Mouse (Mus musculus) midbrain, embryonic 13.5 days (tissue): ENCODE data around the gene Sart1. TPM values are rescaled to one million over a fixed set of nuclear protein-coding genes. Genes with fewer than 3 reads are reported as not detected.

Source experiments
- ATAC-seq: fragments of 200-750 bp; cut with Nextera tagmentation; 2 replicates; pipeline ENCODE4 v1.8.0; 2017; ENCODE audit warnings: mild to moderate bottlenecking, moderate TSS enrichment, moderate library complexity
- H3K27ac ChIP-seq: fragments of 300-500 bp; sonication (generic); 2 replicates; pipeline ENCODE4 v1.5.1; 2015; ENCODE audit warnings: inconsistent platforms, mild to moderate bottlenecking, moderate library complexity
- H3K27me3 ChIP-seq: fragments of 300-500 bp; sonication (generic); 2 replicates; pipeline ENCODE4 v1.6.1; 2015; ENCODE audit warnings: mild to moderate bottlenecking, inconsistent platforms
- H3K36me3 ChIP-seq: fragments of 300-500 bp; sonication (generic); 2 replicates; pipeline ENCODE4 v1.6.1; 2015; ENCODE audit warnings: mild to moderate bottlenecking, inconsistent platforms
- H3K4me1 ChIP-seq: fragments of 300-500 bp; sonication (generic); replicated peaks from 2 replicates; pipeline ENCODE4 v1.6.1; 2015; ENCODE audit warnings: inconsistent platforms
- H3K4me2 ChIP-seq: fragments of 300-500 bp; sonication (generic); replicated peaks from 2 replicates; pipeline ENCODE4 v1.6.1; 2015; ENCODE audit warnings: moderate library complexity, mild to moderate bottlenecking, inconsistent platforms
- H3K4me3 ChIP-seq: fragments of 300-500 bp; sonication (generic); replicated peaks from 2 replicates; pipeline ENCODE4 v1.5.1; 2015; ENCODE audit warnings: mild to moderate bottlenecking, inconsistent platforms
- H3K9ac ChIP-seq: fragments of 300-500 bp; sonication (generic); replicated peaks from 2 replicates; pipeline ENCODE4 v1.6.1; 2015; ENCODE audit warnings: mild to moderate bottlenecking, inconsistent platforms
- H3K9me3 ChIP-seq: fragments of 300-500 bp; sonication (generic); 2 replicates; pipeline ENCODE4 v1.6.1; 2016; ENCODE audit warnings: mild to moderate bottlenecking, inconsistent platforms
- WGBS: fragments of 180-500 bp; shearing (Covaris S2); methylation state at CpG from one replicate; pipeline ENCODE4 v1.1.7; 2015; 5-methylcytosine and 5-hydroxymethylcytosine counted together
- polyA plus RNA-seq: library from polyadenylated mRNA; unstranded; fragments of >200 nt; fragmentation: Nextera tagmentation; extraction: Ambion mirVana; gene quantifications from 2 replicates; pipeline ENCODE4 v1.2.1, GENCODE M21; 2015

Gene Sart1
- polyA plus RNA-seq, 1 experiment from 2014 or later, result 78.8 TPM

GRCm38 (mm10) chr19:5337975-5338374 is 50.5 kb downstream of the Sart1 start:
- H3K4me2 ChIP-seq, result no peak overlapping the region
- WGBS, result 22% methylated on average over 5 of the region's 5 CpGs
- H3K27ac ChIP-seq, result no peak overlapping the region
- no peak for ATAC-seq
- H3K27me3 ChIP-seq, result no peaks in the 10 kb centered on the region
- H3K9me3 ChIP-seq, result no peaks in the 10 kb centered on the region
- H3K4me1 ChIP-seq, result no peaks in the 10 kb centered on the region
- no peak overlapping the region for H3K9ac ChIP-seq
- no peak overlapping the region for H3K4me3 ChIP-seq
- H3K36me3 ChIP-seq, result no peaks in the 10 kb centered on the region

- no peaks in the 10 kb centered on the region for H3K27me3 ChIP-seq
- H3K4me1 ChIP-seq, result no peaks in the 10 kb centered on the region
- ATAC-seq, result no peak
- no peak within 1 kb of the TSS for H3K9ac ChIP-seq
- no peak within 1 kb of the TSS for H3K4me3 ChIP-seq
- no peak within 1 kb of the TSS for H3K4me2 ChIP-seq
- no peaks in the 10 kb centered on the region for H3K9me3 ChIP-seq
- H3K36me3 ChIP-seq, result no peaks in the 10 kb centered on the region
- WGBS, result 88% methylated on average over 6 of the region's 6 CpGs
- no peak within 1 kb of the TSS for H3K27ac ChIP-seq
These were observed 53.1 kb downstream of the Sart1 start, which contains the start of gene Catsper1 for GRCm38 (mm10) chr19:5335441-5335840. Gene Catsper1, plus strand, starts transcription at chr19:5335741.

- H3K27ac ChIP-seq, result no peak overlapping the region
- no peak overlapping the region for H3K4me2 ChIP-seq
- no peak overlapping the region for H3K9ac ChIP-seq
- WGBS, result 80% methylated on average over 5 of the region's 5 CpGs
- H3K4me3 ChIP-seq, result no peak overlapping the region
- ATAC-seq, result no peak
- H3K9me3 ChIP-seq, result no peaks in the 10 kb centered on the region
- H3K4me1 ChIP-seq, result no peaks in the 10 kb centered on the region
- no peaks in the 10 kb centered on the region for H3K27me3 ChIP-seq
- H3K36me3 ChIP-seq, result no peaks in the 10 kb centered on the region
These were observed 53.8 kb downstream of the Sart1 start for GRCm38 (mm10) chr19:5334741-5335140.

GRCm38 (mm10) chr19:5327970-5328369 is 60.5 kb downstream of the Sart1 start:
- no peaks in the 10 kb centered on the region for H3K36me3 ChIP-seq
- H3K27ac ChIP-seq, result no peak overlapping the region
- H3K4me2 ChIP-seq, result no peak overlapping the region
- 76% methylated on average over 19 of the region's 19 CpGs for WGBS
- H3K4me3 ChIP-seq, result no peak overlapping the region
- no peaks in the 10 kb centered on the region for H3K27me3 ChIP-seq
- no peak for ATAC-seq
- H3K9ac ChIP-seq, result no peak overlapping the region
- H3K9me3 ChIP-seq, result no peaks in the 10 kb centered on the region
- H3K4me1 ChIP-seq, result no peaks in the 10 kb centered on the region

Other genes starting within 250 kb of the Sart1 start
- 31.5 and 32.0 TPM in 2 replicates for gene Pacs1, start 115.6 kb downstream of the Sart1 start, polyA plus RNA-seq
- 399 and 419 TPM in 2 replicates for gene Sf3b2, start 93.2 kb downstream of the Sart1 start, polyA plus RNA-seq
- gene Gal3st3, start 90.4 kb downstream of the Sart1 start, polyA plus RNA-seq, result 29.3 and 33.6 TPM in 2 replicates
- gene Catsper1, start 53.0 kb downstream of the Sart1 start, polyA plus RNA-seq, result not detected in 2 replicates
- 4.5 and 5.8 TPM in 2 replicates for gene Cst6, start 39.1 kb downstream of the Sart1 start, polyA plus RNA-seq
- gene Eif1ad, start 22.0 kb downstream of the Sart1 start, polyA plus RNA-seq, result 63.7 and 64.0 TPM in 2 replicates
- gene Banf1, start 21.5 kb downstream of the Sart1 start, polyA plus RNA-seq, result 366 and 375 TPM in 2 replicates
- gene Tsga10ip, start 13.8 kb upstream of the Sart1 start, polyA plus RNA-seq, result 0.32 and 0.55 TPM in 2 replicates
- gene Drap1, start 36.3 kb upstream of the Sart1 start, polyA plus RNA-seq, result 303 and 313 TPM in 2 replicates
- gene AI837181, start 36.4 kb upstream of the Sart1 start, polyA plus RNA-seq, result 51.6 and 60.3 TPM in 2 replicates
- gene Fosl1, start 58.8 kb upstream of the Sart1 start, polyA plus RNA-seq, result not detected in 2 replicates
- gene Ccdc85b, start 69.2 kb upstream of the Sart1 start, polyA plus RNA-seq, result 6.9 and 9.7 TPM in 2 replicates
- gene Fibp, start 71.9 kb upstream of the Sart1 start, polyA plus RNA-seq, result 183 and 192 TPM in 2 replicates
- gene Ctsw, start 79.8 kb upstream of the Sart1 start, polyA plus RNA-seq, result 5.2 and 5.7 TPM in 2 replicates
- gene Efemp2, start 85.3 kb upstream of the Sart1 start, polyA plus RNA-seq, result 31.8 and 33.4 TPM in 2 replicates
- gene Mus81, start 99.7 kb upstream of the Sart1 start, polyA plus RNA-seq, result 52.1 and 53.2 TPM in 2 replicates
- gene Cfl1, start 101.8 kb upstream of the Sart1 start, polyA plus RNA-seq, result 3,599 and 3,660 TPM in 2 replicates
- gene 1700020D05Rik, start 115.1 kb upstream of the Sart1 start, polyA plus RNA-seq, result 0.26 and 0.27 TPM in 2 replicates
- 70.4 and 73.6 TPM in 2 replicates for gene Snx32, start 121.8 kb upstream of the Sart1 start, polyA plus RNA-seq
- 0.14 TPM in 1 of 2 replicates, not detected in the other for gene Ovol1, start 171.9 kb upstream of the Sart1 start, polyA plus RNA-seq
- gene Ap5b1, start 179.3 kb upstream of the Sart1 start, polyA plus RNA-seq, result 2.0 and 2.3 TPM in 2 replicates
- 91.3 and 98.9 TPM in 2 replicates for gene Rnaseh2c, start 213.2 kb upstream of the Sart1 start, polyA plus RNA-seq
- gene Kat5, start 221.5 kb upstream of the Sart1 start, polyA plus RNA-seq, result 82.3 and 89.3 TPM in 2 replicates
- 30.9 and 35.4 TPM in 2 replicates for gene Rela, start 248.8 kb upstream of the Sart1 start, polyA plus RNA-seq